Comparison of ENCODE assay signal across 9 mouse cellular contexts in the genomic region with DNA sequence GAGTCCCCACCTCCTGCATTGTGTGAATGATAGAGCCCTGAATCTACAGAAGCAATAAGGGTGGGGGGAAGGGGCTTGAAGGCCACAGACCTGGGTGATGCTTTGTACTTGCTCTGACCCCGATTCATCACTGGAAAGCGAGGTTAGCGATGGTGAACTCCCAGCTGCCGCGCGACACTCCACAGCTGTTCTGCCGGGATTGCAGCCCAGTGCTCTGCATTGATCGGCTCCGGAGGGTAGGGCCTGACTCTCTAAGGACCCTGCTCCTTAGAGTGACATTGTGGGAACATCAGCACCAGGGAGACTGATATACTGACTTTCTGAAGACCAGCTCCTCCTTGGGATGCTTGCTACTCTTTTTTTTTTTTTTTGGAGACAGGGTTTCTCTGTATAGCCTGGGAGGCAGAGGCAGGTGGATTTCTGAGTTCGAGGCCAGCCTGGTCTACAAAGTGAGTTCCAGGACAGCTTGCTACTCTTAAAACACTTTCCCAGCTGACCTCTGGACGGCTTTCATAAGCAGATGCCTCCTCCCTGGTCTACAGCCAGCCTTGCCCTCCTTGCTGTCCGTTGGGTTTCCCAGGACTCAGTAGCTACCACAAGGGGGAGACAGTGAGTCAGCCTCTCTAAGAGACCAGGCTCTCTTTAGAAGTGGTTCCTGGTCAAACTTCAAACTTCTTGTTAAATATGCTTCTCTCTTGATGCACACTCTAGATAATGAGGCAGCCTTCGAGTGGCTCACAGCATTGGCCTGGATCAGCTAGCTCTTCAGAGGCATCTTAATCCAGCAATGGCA. TPM values are rescaled to one million over a fixed set of nuclear protein-coding genes. Genes with fewer than 3 reads are reported as not detected.
DNase-seq lines count a peak whose midpoint lies in the region; ATAC-seq lines count a peak whose summit lies in the region.
"Had no signal": no experiment of that assay in that cellular context is flagged by ENCODE, and none has a peak within 500 bp of the region (broad histone marks: within the 10 kb centered on the region; RNA-seq: fewer than 3 reads in every experiment).

No protein-coding gene starts in this region.

- H3K4me3 ChIP-seq in forebrain, embryonic 14.5 days (ENCODE audit: low read depth, low read length): no peak overlapping the region
- H3K4me3 ChIP-seq in forebrain, embryonic 13.5 days: no peak overlapping the region
- H3K4me3 ChIP-seq in lung, embryonic 15.5 days: no peak overlapping the region
- H3K4me3 ChIP-seq: midbrain, embryonic 12.5 days had no signal

- H3K27ac ChIP-seq in forebrain, embryonic 14.5 days (ENCODE audit: low read depth, low read length): no peak overlapping the region
- H3K27ac ChIP-seq in forebrain, embryonic 13.5 days: no peak overlapping the region
- H3K27ac ChIP-seq in lung, embryonic 15.5 days: no peak overlapping the region
- H3K27ac ChIP-seq: midbrain, embryonic 12.5 days had no signal

- DNase-seq in forebrain, embryonic 14.5 days (ENCODE audit: low spot score): peak; percentile 72
- DNase-seq in MN1 (ENCODE audit: low spot score): peak; percentile 78
- DNase-seq in cerebellum, adult 18-20 months: peak; percentile 71 to 76
- peak; percentile 38 to 54 for DNase-seq in gastrocnemius, adult 8-10 months (ENCODE audit: low spot score in 2 of 2)
- peak; percentile 84 to 86 for DNase-seq in kidney, postnatal 36 days
- peak; percentile 75 for DNase-seq in skeletal muscle tissue, adult 2 months (ENCODE audit: low read depth, low spot score)

- H3K9ac ChIP-seq in forebrain, embryonic 14.5 days (ENCODE audit: low read length): no peak overlapping the region
- no peak overlapping the region for H3K9ac ChIP-seq in forebrain, embryonic 13.5 days
- H3K9ac ChIP-seq in lung, embryonic 15.5 days: no peak overlapping the region
- H3K9ac ChIP-seq: midbrain, embryonic 12.5 days had no signal

- no peak for ATAC-seq in forebrain, embryonic 14.5 days
- no peak for ATAC-seq in forebrain, embryonic 13.5 days
- ATAC-seq in lung, embryonic 15.5 days (ENCODE audit: borderline replicate concordance, extremely low read depth, low FRiP score, low TSS enrichment): peak; percentile 51; the same call in 1 of the 2 replicates

- no peaks in the 10 kb centered on the region for H3K27me3 ChIP-seq in forebrain, embryonic 14.5 days (replicated peaks; ENCODE audit: control insufficient read depth, insufficient read depth, low read length)
- no peaks in the 10 kb centered on the region for H3K27me3 ChIP-seq in forebrain, embryonic 13.5 days
- H3K27me3 ChIP-seq in lung, embryonic 15.5 days: no peaks in the 10 kb centered on the region; the same call in 1 of the 2 replicates
- H3K27me3 ChIP-seq: midbrain, embryonic 12.5 days had no signal

- no peak overlapping the region for H3K4me2 ChIP-seq in forebrain, embryonic 14.5 days (ENCODE audit: low read length)
- H3K4me2 ChIP-seq in forebrain, embryonic 13.5 days: no peak overlapping the region
- no peak overlapping the region for H3K4me2 ChIP-seq in lung, embryonic 15.5 days
- H3K4me2 ChIP-seq: midbrain, embryonic 12.5 days had no signal

- H3K36me3 ChIP-seq in forebrain, embryonic 14.5 days (ENCODE audit: control insufficient read depth, insufficient read depth, low read length): no peaks in the 10 kb centered on the region
- no peaks in the 10 kb centered on the region for H3K36me3 ChIP-seq in forebrain, embryonic 13.5 days (ENCODE audit: poor library complexity, severe bottlenecking)
- H3K36me3 ChIP-seq in lung, embryonic 15.5 days: no peaks in the 10 kb centered on the region
- H3K36me3 ChIP-seq: midbrain, embryonic 12.5 days had no signal

- H3K9me3 ChIP-seq in forebrain, embryonic 14.5 days (replicated peaks; ENCODE audit: control insufficient read depth, low read length): no peaks in the 10 kb centered on the region
- no peaks in the 10 kb centered on the region for H3K9me3 ChIP-seq in forebrain, embryonic 13.5 days (replicated peaks)
- no peaks in the 10 kb centered on the region for H3K9me3 ChIP-seq in lung, embryonic 15.5 days
- H3K9me3 ChIP-seq: midbrain, embryonic 12.5 days had no signal

- H3K4me1 ChIP-seq in forebrain, embryonic 14.5 days (ENCODE audit: control insufficient read depth, insufficient read depth, low read length): no peaks in the 10 kb centered on the region
- H3K4me1 ChIP-seq in forebrain, embryonic 13.5 days: no peaks in the 10 kb centered on the region
- H3K4me1 ChIP-seq in lung, embryonic 15.5 days: peaks cover 8% of the 10 kb centered on the region; the same call in 1 of the 2 replicates
- H3K4me1 ChIP-seq: midbrain, embryonic 12.5 days had no signal

- WGBS in forebrain, embryonic 14.5 days: 66% methylated on average over 13 of the region's 13 CpGs
- 66% methylated on average over 13 of the region's 13 CpGs for WGBS in forebrain, embryonic 13.5 days
- 29% methylated on average over 13 of the region's 13 CpGs for WGBS in lung, embryonic 15.5 days

RNA-seq across cellular contexts. Expression of a gene that starts 27.0 kb away (rescaled TPM):
- polyA plus RNA-seq in forebrain, embryonic 14.5 days (2014; fragmentation: Nextera tagmentation; extraction: Ambion mirVana): 0.11 and 0.49 TPM in 2 replicates
- polyA plus RNA-seq in forebrain, embryonic 13.5 days (2015; fragmentation: Nextera tagmentation; extraction: Ambion mirVana): 0.10 and 0.11 TPM in 2 replicates
- total RNA-seq in gastrocnemius, adult 8-10 months (2022): 1 to 10 TPM in 1 of 4 experiments, under 1 TPM in 3; 0.46 to 1.4 (median 0.88) TPM
- polyA plus RNA-seq in lung, embryonic 15.5 days (2015; fragmentation: Nextera tagmentation; extraction: Ambion mirVana): 0.40 and 0.93 TPM in 2 replicates

RNA-seq across cellular contexts. Expression of a gene that starts 49.4 kb away (rescaled TPM):
- polyA plus RNA-seq in forebrain, embryonic 14.5 days (2014; fragmentation: Nextera tagmentation; extraction: Ambion mirVana): 1.3 and 2.6 TPM in 2 replicates
- polyA plus RNA-seq in forebrain, embryonic 13.5 days (2015; fragmentation: Nextera tagmentation; extraction: Ambion mirVana): 0.17 TPM in 1 of 2 replicates, not detected in the other
- not detected for total RNA-seq in gastrocnemius, adult 8-10 months (2022)
- polyA plus RNA-seq in lung, embryonic 15.5 days (2015; fragmentation: Nextera tagmentation; extraction: Ambion mirVana): 0.06 TPM in 1 of 2 replicates, not detected in the other
